Mouse (Mus musculus) megakaryocyte, embryonic 14.5 days (primary cell): ENCODE measurements around the gene Slc36a3. TPM values are rescaled to one million over a fixed set of nuclear protein-coding genes. Genes with fewer than 3 reads are reported as not detected.
"Not testable (repeated sequence)": the region's sequence is repeated elsewhere in the genome, so short reads cannot be mapped to it uniquely, and the experiment has no call there.

Source experiments
- H3K27me3 ChIP-seq: replicated peaks from 2 replicates; pipeline ENCODE3; 2012; ENCODE audit warnings: inconsistent platforms
- H3K36me3 ChIP-seq: replicated peaks from 2 replicates; pipeline ENCODE3; 2012; ENCODE audit warnings: low read length, inconsistent platforms, mixed read lengths
- H3K4me1 ChIP-seq: 2 replicates; pipeline ENCODE4 v1.6.1; 2012; ENCODE audit warnings: inconsistent platforms
- H3K4me3 ChIP-seq: replicated peaks from 2 replicates; pipeline ENCODE3; 2012; ENCODE audit warnings: moderate library complexity, mild to moderate bottlenecking, inconsistent platforms
- H3K9me3 ChIP-seq: 2 replicates; pipeline ENCODE4 v1.6.1; 2012; ENCODE audit warnings: inconsistent platforms
- FLI1 ChIP-seq: IDR thresholded peaks from 2 replicates; pipeline ENCODE4 v1.6.1; 2012; ENCODE audit warnings: low read length, inconsistent platforms, mixed read lengths
- GATA1 ChIP-seq: IDR thresholded peaks from 3 replicates; pipeline ENCODE4 v1.6.1; 2012; ENCODE audit warnings: mixed read lengths, low read length, inconsistent platforms, borderline replicate concordance
- polyA plus RNA-seq: library from polyadenylated mRNA; stranded (reverse); fragments of >175 nt; gene quantifications from 2 replicates; pipeline ENCODE4 v1.2.3, GENCODE M21; 2012; ENCODE audit warnings: low replicate concordance; ENCODE audit not compliant: insufficient read depth

Gene Slc36a3
- polyA plus RNA-seq, 1 experiment = not detected

- Histone ChIP-seq H3K36me3 (no peaks in the 10 kb centered on the region), H3K27me3 (peaks cover 65% of the 10 kb centered on the region), H3K9me3 (no peaks in the 10 kb centered on the region), H3K4me3 (peak overlapping the region; percentile 94), H3K4me1 (peaks cover 15% of the 10 kb centered on the region)
- no peak for TF ChIP-seq GATA1
- TF ChIP-seq FLI1 = no peak
These were observed 53.2 kb downstream of the Slc36a3 start for GRCm38 (mm10) chr11:55098189-55098915.

GRCm38 (mm10) chr11:55097463-55098188 lies 53.9 kb downstream of the Slc36a3 start, which contains the start of gene Gm2a:
Gene Gm2a (plus strand): TSS chr11:55098115.
- H3K9me3 ChIP-seq = no peaks in the 10 kb centered on the region
- no peak for TF ChIP-seq FLI1
- no peak for TF ChIP-seq GATA1
- no peaks in the 10 kb centered on the region for H3K36me3 ChIP-seq
- peaks cover 15% of the 10 kb centered on the region for H3K4me1 ChIP-seq
- H3K4me3 ChIP-seq = peak within 1 kb of the TSS; percentile 94
- H3K27me3 ChIP-seq = peaks cover 64% of the 10 kb centered on the region

- Histone ChIP-seq H3K4me3 (peak overlapping the region; percentile 94), H3K4me1 (peaks cover 15% of the 10 kb centered on the region), H3K9me3 (no peaks in the 10 kb centered on the region), H3K27me3 (peaks cover 58% of the 10 kb centered on the region), H3K36me3 (no peaks in the 10 kb centered on the region)
- TF ChIP-seq FLI1 (no peak), GATA1 (no peak)
These were observed 54.6 kb downstream of the Slc36a3 start for GRCm38 (mm10) chr11:55096731-55097462.

- not testable (repeated sequence) for H3K9me3 ChIP-seq
- peaks cover 52% of the 10 kb centered on the region for H3K27me3 ChIP-seq
These were observed 55.2 kb downstream of the Slc36a3 start for GRCm38 (mm10) chr11:55096296-55096695.

GRCm38 (mm10) chr11:55093096-55093495 lies 58.4 kb downstream of the Slc36a3 start:
- TF ChIP-seq GATA1 (no peak), FLI1 (no peak)
- Histone ChIP-seq H3K4me3 (no peak overlapping the region), H3K4me1 (peaks cover 11% of the 10 kb centered on the region), H3K36me3 (no peaks in the 10 kb centered on the region), H3K9me3 (no peaks in the 10 kb centered on the region), H3K27me3 (peaks cover 43% of the 10 kb centered on the region)

More at GRCm38 (mm10) chr11:55096296-55096695, 55.2 kb downstream of the Slc36a3 start:
- not testable (repeated sequence) for H3K36me3 ChIP-seq, H3K4me3 ChIP-seq
- H3K4me1 ChIP-seq = peaks cover 15% of the 10 kb centered on the region

- peaks cover 5% of the 10 kb centered on the region for H3K4me1 ChIP-seq
- no peak for TF ChIP-seq GATA1
- no peak for TF ChIP-seq FLI1
- H3K9me3 ChIP-seq = no peaks in the 10 kb centered on the region
- H3K36me3 ChIP-seq = no peaks in the 10 kb centered on the region
- H3K27me3 ChIP-seq = peaks cover 46% of the 10 kb centered on the region
- no peak overlapping the region for H3K4me3 ChIP-seq
These were observed 61.6 kb downstream of the Slc36a3 start for GRCm38 (mm10) chr11:55089892-55090291.

GRCm38 (mm10) chr11:55087006-55087405 lies 64.5 kb downstream of the Slc36a3 start:
- H3K4me1 ChIP-seq = peaks cover 5% of the 10 kb centered on the region

GRCm38 (mm10) chr11:55085396-55085795 lies 66.1 kb downstream of the Slc36a3 start:
- Histone ChIP-seq H3K4me1 (peaks cover 5% of the 10 kb centered on the region), H3K27me3 (peaks cover 55% of the 10 kb centered on the region), H3K4me3 (no peak overlapping the region), H3K36me3 (no peaks in the 10 kb centered on the region), H3K9me3 (peaks cover 12% of the 10 kb centered on the region)
- no peak for TF ChIP-seq FLI1
- TF ChIP-seq GATA1 = no peak

More at GRCm38 (mm10) chr11:55087006-55087405, 64.5 kb downstream of the Slc36a3 start:
- TF ChIP-seq GATA1 (no peak), FLI1 (no peak)
- Histone ChIP-seq H3K27me3 (peaks cover 52% of the 10 kb centered on the region), H3K9me3 (peaks cover 4% of the 10 kb centered on the region), H3K4me3 (no peak overlapping the region), H3K36me3 (no peaks in the 10 kb centered on the region)

- Histone ChIP-seq H3K27me3 (peaks cover 50% of the 10 kb centered on the region), H3K4me1 (peaks cover 5% of the 10 kb centered on the region), H3K4me3 (no peak overlapping the region), H3K9me3 (peaks cover 12% of the 10 kb centered on the region), H3K36me3 (no peaks in the 10 kb centered on the region)
- TF ChIP-seq GATA1 (no peak), FLI1 (no peak)
These were observed 66.9 kb downstream of the Slc36a3 start for GRCm38 (mm10) chr11:55084629-55085028.
